Mouse (Mus musculus): ENCODE data around the gene Smdt1. TPM values are rescaled to one million over a fixed set of nuclear protein-coding genes. Genes with fewer than 3 reads are reported as not detected.
"Not testable (repeated sequence)": the region's sequence is repeated elsewhere in the genome, so short reads cannot be mapped to it uniquely, and the experiment has no call there.

The Smdt1 gene
- polyA plus RNA-seq, 1 experiment: 279 TPM

GRCm38 (mm10) chr15:82376393-82377138 lies 37.8 kb downstream of the Smdt1 start:
- Histone ChIP-seq H3K4me1 (ENCODE audit: control insufficient read depth, insufficient read depth, low read length) (peaks cover 2% of the 10 kb centered on the region), H3K27ac (ENCODE audit: insufficient read depth, low read length) (peak overlapping the region; percentile 86), H3K4me3 (ENCODE audit: insufficient read depth, low read length) (no peak overlapping the region)
- TF ChIP-seq CTCF (IDR thresholded peaks at IDR 0.05; ENCODE audit: extremely low read depth, insufficient read depth, low read length) (no peak), POLR2A (IDR thresholded peaks at IDR 0.05; ENCODE audit: extremely low read depth, insufficient read depth, low read length) (no peak)

- Histone ChIP-seq H3K27ac (ENCODE audit: insufficient read depth, low read length) (peak overlapping the region; percentile 19), H3K4me1 (ENCODE audit: control insufficient read depth, insufficient read depth, low read length) (peaks cover 2% of the 10 kb centered on the region), H3K4me3 (ENCODE audit: insufficient read depth, low read length) (no peak overlapping the region)
- TF ChIP-seq CTCF (IDR thresholded peaks at IDR 0.05; ENCODE audit: extremely low read depth, insufficient read depth, low read length): no peak
- TF ChIP-seq POLR2A (IDR thresholded peaks at IDR 0.05; ENCODE audit: extremely low read depth, insufficient read depth, low read length): no peak
Observed at GRCm38 (mm10) chr15:82377701-82378100, 38.9 kb downstream of the Smdt1 start.

- H3K4me1 ChIP-seq (ENCODE audit: control insufficient read depth, insufficient read depth, low read length): peaks cover 2% of the 10 kb centered on the region
- no peak for TF ChIP-seq CTCF (IDR thresholded peaks at IDR 0.05; ENCODE audit: extremely low read depth, insufficient read depth, low read length)
- TF ChIP-seq POLR2A (IDR thresholded peaks at IDR 0.05; ENCODE audit: extremely low read depth, insufficient read depth, low read length): no peak
Observed at GRCm38 (mm10) chr15:82378261-82379180, 39.8 kb downstream of the Smdt1 start.

GRCm38 (mm10) chr15:82379511-82379870 lies 40.7 kb downstream of the Smdt1 start:
- H3K27ac ChIP-seq (ENCODE audit: insufficient read depth, low read length): peak overlapping the region; percentile 19
- H3K4me1 ChIP-seq (ENCODE audit: control insufficient read depth, insufficient read depth, low read length): peaks cover 2% of the 10 kb centered on the region
- TF ChIP-seq POLR2A (IDR thresholded peaks at IDR 0.05; ENCODE audit: extremely low read depth, insufficient read depth, low read length) (no peak), CTCF (IDR thresholded peaks at IDR 0.05; ENCODE audit: extremely low read depth, insufficient read depth, low read length) (no peak)
- H3K4me3 ChIP-seq (ENCODE audit: insufficient read depth, low read length): peak overlapping the region; percentile 31

More at GRCm38 (mm10) chr15:82378261-82379180, 39.8 kb downstream of the Smdt1 start:
- Histone ChIP-seq H3K27ac (ENCODE audit: insufficient read depth, low read length) (peak overlapping the region; percentile 19), H3K4me3 (ENCODE audit: insufficient read depth, low read length) (no peak overlapping the region)

- peaks cover 2% of the 10 kb centered on the region for H3K4me1 ChIP-seq (ENCODE audit: control insufficient read depth, insufficient read depth, low read length)
- TF ChIP-seq CTCF (IDR thresholded peaks at IDR 0.05; ENCODE audit: extremely low read depth, insufficient read depth, low read length) (no peak), POLR2A (IDR thresholded peaks at IDR 0.05; ENCODE audit: extremely low read depth, insufficient read depth, low read length) (peak; percentile 36; the same call in 1 of the 2 replicates)
- peak within 1 kb of the TSS; percentile 31 for H3K4me3 ChIP-seq (ENCODE audit: insufficient read depth, low read length)
- H3K27ac ChIP-seq (ENCODE audit: insufficient read depth, low read length): peak within 1 kb of the TSS; percentile 51
Observed at GRCm38 (mm10) chr15:82379871-82380713, 41.3 kb downstream of the Smdt1 start, which contains the start of gene Cyp2d22. Gene Cyp2d22 (minus strand): TSS chr15:82380260.

- no peak for TF ChIP-seq POLR2A (IDR thresholded peaks at IDR 0.05; ENCODE audit: extremely low read depth, insufficient read depth, low read length)
- no peak for TF ChIP-seq CTCF (IDR thresholded peaks at IDR 0.05; ENCODE audit: extremely low read depth, insufficient read depth, low read length)
- Histone ChIP-seq H3K27ac (ENCODE audit: insufficient read depth, low read length) (peak overlapping the region; percentile 51; the same call in 1 of the 2 replicates), H3K4me1 (ENCODE audit: control insufficient read depth, insufficient read depth, low read length) (peaks cover 2% of the 10 kb centered on the region), H3K4me3 (ENCODE audit: insufficient read depth, low read length) (peak overlapping the region; percentile 31)
Observed at GRCm38 (mm10) chr15:82380714-82381062, 41.9 kb downstream of the Smdt1 start.

- Histone ChIP-seq H3K4me3 (ENCODE audit: insufficient read depth, low read length) (no peak overlapping the region), H3K4me1 (ENCODE audit: control insufficient read depth, insufficient read depth, low read length) (no peaks in the 10 kb centered on the region), H3K27ac (ENCODE audit: insufficient read depth, low read length) (no peak overlapping the region)
- no peak for TF ChIP-seq POLR2A (IDR thresholded peaks at IDR 0.05; ENCODE audit: extremely low read depth, insufficient read depth, low read length)
- TF ChIP-seq CTCF (IDR thresholded peaks at IDR 0.05; ENCODE audit: extremely low read depth, insufficient read depth, low read length): no peak
Observed at GRCm38 (mm10) chr15:82382441-82382840, 43.7 kb downstream of the Smdt1 start.

- no peak overlapping the region for H3K4me3 ChIP-seq (ENCODE audit: insufficient read depth, low read length)
- no peaks in the 10 kb centered on the region for H3K4me1 ChIP-seq (ENCODE audit: control insufficient read depth, insufficient read depth, low read length)
- TF ChIP-seq CTCF (IDR thresholded peaks at IDR 0.05; ENCODE audit: extremely low read depth, insufficient read depth, low read length) (no peak), POLR2A (IDR thresholded peaks at IDR 0.05; ENCODE audit: extremely low read depth, insufficient read depth, low read length) (no peak)
Observed at GRCm38 (mm10) chr15:82385729-82386128, 47.0 kb downstream of the Smdt1 start.

GRCm38 (mm10) chr15:82389916-82390315 lies 51.2 kb downstream of the Smdt1 start:
- H3K4me3 ChIP-seq (ENCODE audit: insufficient read depth, low read length); H3K4me1 ChIP-seq (ENCODE audit: control insufficient read depth, insufficient read depth, low read length); H3K27ac ChIP-seq (ENCODE audit: insufficient read depth, low read length): not testable (repeated sequence)

More at GRCm38 (mm10) chr15:82385729-82386128, 47.0 kb downstream of the Smdt1 start:
- no peak overlapping the region for H3K27ac ChIP-seq (ENCODE audit: insufficient read depth, low read length)

GRCm38 (mm10) chr15:82393922-82394321 lies 55.2 kb downstream of the Smdt1 start, which contains the start of gene Cyp2d11:
Gene Cyp2d11 (minus strand): TSS chr15:82394022.
- H3K27ac ChIP-seq (ENCODE audit: insufficient read depth, low read length); H3K4me3 ChIP-seq (ENCODE audit: insufficient read depth, low read length): not testable (repeated sequence)

GRCm38 (mm10) chr15:82395955-82396354 lies 57.2 kb downstream of the Smdt1 start:
- not testable (repeated sequence) for H3K4me3 ChIP-seq (ENCODE audit: insufficient read depth, low read length); H3K27ac ChIP-seq (ENCODE audit: insufficient read depth, low read length); H3K4me1 ChIP-seq (ENCODE audit: control insufficient read depth, insufficient read depth, low read length)

More at GRCm38 (mm10) chr15:82393922-82394321, 55.2 kb downstream of the Smdt1 start, which contains the start of gene Cyp2d11:
- not testable (repeated sequence) for H3K4me1 ChIP-seq (ENCODE audit: control insufficient read depth, insufficient read depth, low read length)

All from cortical plate, adult 2 months (tissue).